Mouse (Mus musculus) right cerebral cortex, adult 18-20 months (tissue): ENCODE measurements around the gene Traf6.
"Not testable (repeated sequence)": the region's sequence is repeated elsewhere in the genome, so short reads cannot be mapped to it uniquely, and the experiment has no call there.

Experiments
- DNase-seq: peaks from one replicate; pipeline ENCODE4 v3.0.0; 2022; ENCODE audit warnings: mixed read lengths

Traf6 gene

DNA sequence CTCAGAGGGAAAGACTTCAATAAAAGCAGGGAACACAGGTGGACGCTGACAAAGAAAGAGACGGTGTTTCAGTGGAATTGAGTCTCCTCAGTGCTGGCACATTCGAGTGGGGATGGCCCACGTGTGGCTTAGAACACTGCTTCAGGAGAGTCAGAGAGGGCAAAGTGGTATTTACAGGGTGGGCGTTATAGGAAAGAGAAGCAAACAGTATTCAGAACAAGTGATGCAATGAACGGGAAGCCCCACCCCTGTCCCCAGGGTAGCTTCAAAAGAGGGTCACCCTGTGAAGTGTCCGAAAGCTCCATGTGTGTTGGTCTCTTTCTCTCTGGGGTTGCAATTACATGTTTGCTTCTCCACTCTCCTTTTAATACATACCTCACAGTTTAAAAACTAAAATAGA is 17.4 kb downstream of the Traf6 start:
- DNase-seq: no peak

DNA sequence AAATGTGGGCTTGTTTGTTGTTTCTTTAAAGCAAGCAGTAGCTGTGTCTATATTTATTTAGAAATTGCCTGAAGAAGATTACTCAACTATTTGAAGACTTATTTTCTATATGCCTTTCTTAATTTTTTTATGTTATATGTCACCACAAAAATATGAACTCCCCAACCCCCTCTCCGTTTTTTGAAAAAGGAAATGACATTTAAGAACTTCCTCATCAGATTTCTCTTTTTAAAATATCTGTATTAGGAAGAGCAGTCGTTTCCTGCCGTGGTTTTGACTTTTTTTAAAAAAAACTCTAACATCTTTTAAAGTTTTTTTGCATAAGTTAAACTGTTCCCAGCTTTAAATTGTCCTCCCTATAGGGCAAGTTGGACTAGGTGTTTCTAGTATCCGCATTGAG is 21.1 kb downstream of the Traf6 start:
- DNase-seq: no peak

DNA sequence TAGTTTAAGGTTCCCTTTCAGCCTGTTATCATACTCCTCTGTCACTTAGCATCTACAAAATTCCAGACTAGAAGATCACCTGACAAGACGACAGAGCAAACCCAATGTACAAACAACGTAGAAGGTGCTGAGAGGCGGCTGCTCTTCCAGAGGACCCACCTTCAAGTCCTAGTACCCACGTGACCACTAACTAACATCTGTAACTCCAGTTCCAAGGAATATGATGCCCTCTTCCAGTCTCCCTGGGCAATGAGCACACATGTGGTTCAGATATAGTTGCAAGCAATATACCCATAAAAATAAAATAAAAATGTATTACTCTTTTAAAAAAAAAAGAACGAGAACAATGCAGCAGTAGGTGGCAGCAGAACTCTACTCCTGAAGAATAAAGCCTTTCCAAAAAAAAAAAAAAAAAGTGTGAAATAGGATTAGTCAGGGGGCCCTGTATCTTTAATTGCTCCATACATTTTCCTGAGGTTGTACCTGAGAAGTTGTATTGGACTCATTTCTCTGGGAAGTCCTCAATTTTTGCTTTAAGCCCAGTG is 27.8 kb downstream of the Traf6 start:
- DNase-seq: no peak

DNA sequence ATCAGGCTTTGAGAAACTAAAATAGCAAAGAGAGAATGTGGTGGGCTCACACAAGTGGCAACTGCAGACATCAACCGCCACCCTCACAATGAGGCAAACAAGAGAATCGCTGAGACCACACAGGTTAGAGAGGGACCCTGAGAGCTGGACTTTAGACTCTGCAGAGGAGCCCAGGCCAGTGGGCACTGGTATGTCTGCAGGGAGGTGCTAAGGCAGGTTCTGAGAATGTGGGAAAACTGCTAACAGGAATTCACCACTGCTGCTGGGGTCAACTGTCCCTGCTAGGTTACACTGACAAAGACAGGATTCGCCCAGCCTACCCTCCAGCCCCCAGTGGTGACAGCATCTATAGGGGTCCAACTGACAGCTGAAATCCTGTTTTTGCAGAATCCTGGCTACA is 33.4 kb downstream of the Traf6 start:
- DNase-seq: no peak

DNA sequence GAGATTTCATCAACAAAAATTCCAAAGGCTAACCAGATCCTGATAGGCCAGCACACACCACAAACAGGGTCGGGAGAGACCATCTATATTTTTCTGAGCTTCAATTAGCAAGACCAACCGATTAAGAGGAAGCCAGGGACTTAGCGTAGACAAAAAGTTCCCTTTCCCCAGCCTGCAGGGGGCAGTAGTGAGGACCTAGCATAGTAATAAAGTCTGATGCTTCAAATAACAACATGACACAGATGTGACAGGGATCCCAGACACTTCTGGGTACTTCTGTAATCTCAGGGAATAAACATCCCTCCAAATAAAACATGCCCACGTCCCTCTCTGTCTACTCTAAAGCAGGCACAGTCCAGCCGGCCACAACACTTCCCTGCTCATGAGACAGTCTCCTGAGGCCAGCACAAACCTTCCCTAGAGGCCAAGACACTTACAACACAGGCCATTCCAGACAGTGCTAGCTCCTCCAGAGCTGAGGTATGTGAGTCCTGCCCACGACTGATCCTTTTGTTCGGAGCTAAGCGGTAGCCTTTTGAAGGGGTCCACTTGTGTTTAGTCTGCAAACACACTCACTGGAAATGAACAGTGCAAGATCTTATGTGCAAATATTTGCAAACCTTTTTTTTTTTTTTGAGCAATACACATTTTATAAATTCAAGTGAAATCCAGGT is 37.6 kb downstream of the Traf6 start:
- no peak for DNase-seq

DNA sequence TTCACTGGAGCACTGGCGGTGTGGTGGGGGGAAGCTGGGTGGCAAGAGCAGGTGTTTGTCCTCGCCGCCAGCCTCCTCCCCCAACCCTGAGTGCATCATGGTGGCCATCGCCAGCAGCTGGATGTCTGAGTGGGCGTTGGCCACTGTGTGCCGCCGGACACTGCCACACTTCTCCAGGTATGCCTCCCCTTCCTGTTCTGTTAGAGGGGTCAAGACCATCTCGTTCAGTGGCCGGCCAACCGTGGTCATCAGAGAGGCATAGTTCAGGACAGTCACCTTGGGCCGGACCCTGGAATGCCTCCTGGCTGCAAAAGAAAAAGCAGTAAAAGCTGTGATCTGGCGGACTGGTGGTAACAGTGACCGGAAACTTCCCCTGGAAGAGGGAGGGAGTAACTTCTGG is 38.9 kb downstream of the Traf6 start:
- no peak for DNase-seq

DNA sequence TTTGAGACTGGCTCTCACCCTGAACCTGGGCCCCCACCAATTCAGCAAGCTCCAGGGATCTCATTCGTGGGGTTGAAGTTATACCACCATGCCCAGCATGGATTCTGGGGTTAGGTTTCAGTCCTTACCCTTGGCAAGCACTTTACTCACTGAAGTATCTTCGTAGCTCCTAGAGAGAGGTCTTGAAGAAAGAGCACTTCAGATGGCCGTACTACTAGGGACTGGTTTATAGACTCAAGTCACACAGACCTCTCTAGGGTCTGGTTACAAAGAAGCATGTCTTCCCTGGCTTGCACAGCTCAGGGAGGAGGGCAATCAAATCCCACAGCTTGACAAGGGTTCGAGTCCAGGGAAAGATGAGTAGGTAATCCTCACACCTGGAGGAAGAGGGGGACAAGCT is 43.6 kb downstream of the Traf6 start:
- no peak for DNase-seq

DNA sequence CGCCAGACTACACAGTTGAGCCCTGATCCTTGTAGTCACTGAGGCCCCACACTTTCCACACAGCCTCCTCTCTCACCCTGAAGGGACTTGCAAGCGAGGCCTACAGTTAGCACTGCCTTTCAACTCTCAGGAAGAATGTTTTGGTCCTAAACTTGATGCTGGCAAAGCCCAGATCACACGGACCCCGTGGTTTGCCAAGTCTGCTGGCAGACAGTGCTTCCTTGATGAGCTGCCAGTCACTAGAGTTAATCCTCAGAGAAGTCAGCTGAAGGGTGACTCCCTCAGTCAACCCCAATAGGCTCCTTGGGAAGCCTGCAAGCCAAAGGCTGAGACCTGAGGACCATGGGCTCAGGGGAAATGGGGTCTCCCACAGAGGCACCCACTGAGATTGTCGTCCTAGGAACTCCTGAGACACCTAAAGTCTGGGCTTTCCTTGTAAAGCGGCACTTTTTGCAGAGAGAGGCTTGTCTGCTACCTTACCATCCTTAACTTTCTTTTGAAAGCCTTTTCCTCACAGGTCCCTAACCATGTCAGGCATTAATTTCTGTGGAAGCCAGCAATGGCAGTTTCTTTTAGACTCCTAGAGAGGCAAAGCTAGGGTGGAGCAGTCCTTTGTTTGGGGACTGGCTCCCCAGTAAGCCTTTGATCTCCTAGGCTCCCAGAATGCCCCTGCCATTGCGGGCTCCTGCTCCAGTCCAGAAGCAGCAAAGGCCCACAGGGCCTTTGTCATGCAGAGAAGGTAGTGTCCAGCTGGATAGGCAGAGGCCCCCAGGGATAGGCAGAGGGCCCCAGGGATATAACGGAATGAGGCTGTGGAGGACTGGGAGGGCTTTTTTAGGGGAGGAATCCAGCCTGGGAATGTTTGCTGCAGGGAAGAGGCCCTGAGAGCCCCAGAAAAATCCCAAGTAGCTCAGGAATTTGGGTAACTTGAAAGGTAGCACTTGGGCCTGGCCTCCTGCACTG is 44.4 kb downstream of the Traf6 start:
- peak; percentile 8 for DNase-seq

DNA sequence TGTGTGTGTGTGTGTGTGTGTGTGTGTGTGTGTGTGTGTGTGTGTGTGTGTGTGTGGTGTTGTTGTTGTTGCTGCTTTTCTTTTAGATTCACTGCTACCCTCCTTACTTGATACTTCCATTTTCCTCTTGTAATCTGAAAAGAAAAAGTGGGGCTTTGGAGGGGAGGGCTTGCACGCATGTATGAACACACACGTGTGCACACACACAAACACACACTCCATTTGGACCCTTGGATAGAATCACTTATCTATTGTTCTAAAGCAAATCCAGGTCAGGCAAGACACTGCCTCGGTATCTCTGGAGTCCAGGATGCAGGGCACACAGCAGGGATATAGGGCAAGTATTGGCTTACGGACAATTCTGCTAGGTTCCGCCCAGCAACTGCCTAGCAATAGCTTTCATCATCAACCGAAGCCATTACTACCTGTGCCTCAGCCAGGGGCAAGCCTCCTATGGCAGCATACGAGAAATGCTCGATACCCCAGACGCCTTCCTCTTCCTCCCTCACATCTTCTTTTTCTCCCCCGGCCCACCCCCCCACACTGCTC is 45.2 kb downstream of the Traf6 start:
- DNase-seq: no peak

DNA sequence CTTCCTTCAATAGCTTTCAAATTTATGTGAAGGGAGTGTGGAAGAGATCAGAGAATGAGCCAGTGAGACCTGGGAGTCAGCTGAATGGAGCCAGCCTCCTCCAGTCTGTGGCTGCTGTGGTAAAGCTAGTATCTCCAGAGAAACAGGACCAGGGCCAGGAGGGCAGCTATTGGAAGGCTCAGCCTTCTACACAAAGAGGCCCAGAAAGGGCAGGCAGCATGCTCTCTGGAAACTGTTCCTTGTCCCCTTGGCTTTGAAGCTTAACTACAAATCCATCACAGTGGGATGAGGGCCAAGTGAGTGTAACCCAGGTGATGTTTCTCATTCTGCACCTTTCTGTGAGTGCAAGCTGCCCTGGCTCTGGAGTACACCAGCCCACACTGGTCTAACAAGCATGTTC is 49.6 kb downstream of the Traf6 start:
- DNase-seq: no peak

DNA sequence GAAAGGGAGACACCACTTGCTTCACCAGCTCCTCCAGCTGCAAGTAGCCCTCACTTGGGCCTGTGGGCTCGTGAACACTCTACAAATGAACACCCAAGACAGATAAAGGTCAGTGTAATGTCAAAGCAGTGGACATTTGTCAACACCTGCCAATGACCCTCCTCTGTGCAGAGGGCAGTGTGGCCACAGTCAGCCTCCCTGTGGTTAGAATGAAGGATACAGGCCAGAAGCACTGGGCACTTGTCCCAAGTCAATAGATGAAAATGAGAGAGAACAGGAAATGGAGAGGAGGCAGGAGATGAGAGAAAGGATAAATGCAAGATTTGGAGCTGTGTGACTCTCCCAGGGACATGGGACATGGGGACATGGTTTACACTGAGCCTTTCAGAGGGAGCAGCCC is 51.2 kb downstream of the Traf6 start:
- DNase-seq: no peak

DNA sequence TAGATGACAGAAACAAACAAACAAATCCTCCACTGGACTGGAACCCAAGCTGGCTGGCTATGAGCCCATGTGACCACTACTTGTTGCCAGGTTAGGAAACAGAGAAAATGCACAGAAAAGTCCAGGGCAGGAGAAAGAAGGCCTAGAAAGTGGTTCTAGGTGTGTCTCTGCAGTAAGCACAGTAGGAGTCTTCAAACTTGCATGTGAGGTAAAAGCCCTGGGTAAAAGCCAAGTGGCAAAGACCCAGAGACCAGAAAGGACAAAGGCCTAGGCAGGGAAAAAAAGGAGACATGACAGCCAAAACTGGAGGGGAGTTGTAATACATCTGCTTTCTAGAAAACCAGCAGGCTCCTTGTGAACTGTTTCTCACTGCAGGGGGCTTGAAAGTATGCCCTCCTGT is 52.7 kb downstream of the Traf6 start:
- no peak for DNase-seq

DNA sequence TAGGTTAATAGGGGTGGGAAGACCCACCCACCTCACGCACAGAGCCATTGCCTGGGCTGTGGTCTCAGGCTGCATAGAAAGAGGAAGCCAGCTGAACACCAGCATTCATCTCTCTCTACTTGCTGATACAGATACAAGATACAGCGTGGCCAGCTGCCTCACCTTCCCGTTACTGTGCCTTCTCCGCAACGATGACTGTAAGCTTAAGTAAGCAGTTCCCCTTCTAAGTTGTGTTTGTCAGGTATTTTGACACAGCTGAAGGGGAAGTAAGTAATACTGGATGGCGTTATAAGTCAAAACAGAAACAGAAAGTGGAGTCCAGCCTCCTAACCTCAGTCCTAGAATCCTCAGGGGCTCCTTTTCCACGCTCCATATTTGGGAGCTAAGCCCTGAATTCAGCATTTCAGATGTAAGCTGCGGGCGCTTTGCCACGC is 54.6 kb downstream of the Traf6 start:
- DNase-seq: no peak

DNA sequence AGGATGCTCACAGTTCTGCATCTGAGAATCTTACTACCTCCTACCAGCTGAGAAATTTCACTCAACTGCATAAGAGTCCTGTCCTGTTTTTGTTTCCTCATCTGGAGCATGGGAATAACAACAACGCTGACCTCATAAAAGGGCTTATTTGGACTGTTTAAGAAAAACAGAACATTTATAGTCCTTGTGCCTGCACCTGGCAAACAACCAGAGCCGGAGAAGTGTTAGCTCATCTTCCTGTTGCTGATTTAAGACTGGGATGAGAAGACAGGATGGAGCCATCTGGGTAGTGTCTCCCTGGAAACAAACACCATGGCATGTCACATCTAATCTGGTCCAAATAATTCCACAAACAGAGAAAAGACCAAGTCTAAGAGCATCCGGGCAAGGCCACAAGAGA is 55.3 kb downstream of the Traf6 start:
- peak; percentile 19 for DNase-seq

DNA sequence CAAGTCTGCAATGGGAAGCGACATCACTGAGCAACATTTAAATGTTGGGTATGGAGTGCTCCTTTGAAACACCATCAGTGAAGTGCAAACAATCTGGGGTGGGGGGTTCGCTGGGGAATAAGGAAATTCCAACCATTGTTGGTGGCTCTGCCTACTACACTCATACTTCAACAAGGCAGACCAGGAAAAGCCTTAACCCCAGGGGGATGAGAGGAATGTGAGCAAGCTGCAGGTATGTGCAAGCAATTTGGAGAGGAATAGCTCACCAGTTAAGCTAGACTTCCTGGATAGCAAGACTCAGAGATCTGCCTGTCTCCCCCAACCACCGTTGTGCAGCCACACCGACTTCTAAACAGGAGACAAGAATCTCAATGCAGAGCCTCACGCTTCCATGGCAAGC is 61.7 kb downstream of the Traf6 start:
- no peak for DNase-seq

DNA sequence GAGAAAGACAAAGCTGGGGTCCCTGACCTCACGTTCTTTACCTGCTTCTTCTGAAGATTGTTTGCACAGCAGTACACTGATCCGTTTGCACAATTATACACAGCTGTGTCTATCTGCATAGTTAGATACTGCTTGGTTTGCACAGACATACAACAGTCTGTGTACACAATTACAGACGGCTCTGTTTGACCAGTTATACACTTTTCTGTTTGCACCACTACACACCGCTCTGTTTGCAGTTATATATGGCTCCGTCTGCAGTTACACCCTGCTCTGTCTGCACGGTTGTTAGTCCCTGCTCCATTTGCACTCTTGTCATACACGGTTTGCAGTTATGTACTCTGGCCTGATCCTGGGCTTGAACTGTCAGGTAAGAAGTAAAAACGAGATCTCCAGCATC is 63.4 kb downstream of the Traf6 start:
- no peak for DNase-seq

DNA sequence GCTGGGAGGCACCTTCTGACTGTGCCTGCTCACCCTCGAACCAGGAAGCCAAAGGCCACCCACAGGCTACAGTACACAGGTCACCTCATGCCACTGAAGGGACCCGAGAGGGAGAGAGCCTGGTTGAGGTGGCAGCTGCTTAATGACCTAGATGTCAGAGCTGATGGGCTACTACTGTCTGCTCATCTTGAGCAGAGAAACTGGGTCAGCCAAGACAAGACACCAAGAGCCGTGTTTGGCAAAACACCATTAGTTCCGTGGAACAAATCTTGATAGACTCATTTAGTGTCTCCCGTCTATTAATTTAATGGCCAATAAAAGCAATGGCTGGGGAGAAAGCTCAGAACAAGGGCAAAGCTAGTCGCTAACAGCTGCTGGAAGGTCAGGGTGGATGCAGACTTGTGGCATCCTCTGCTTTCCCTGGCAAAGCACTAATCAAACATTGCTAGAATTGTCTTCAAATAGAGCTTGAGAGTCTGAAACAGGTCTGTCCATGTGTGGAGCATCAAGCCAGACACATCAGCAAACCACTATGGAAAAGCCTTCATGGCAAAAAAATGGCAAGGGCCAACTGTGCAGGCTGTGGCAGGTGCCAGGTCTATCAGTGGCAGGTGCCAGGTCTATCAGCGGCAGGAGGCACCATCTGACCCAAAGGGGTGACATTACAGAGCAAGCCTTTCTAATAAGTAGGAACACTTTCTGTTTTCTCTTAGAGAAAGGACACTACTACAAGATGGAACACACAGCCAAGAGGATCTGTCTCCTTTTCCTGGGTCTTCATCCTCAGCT is 64.0 kb downstream of the Traf6 start:
- no peak for DNase-seq

DNA sequence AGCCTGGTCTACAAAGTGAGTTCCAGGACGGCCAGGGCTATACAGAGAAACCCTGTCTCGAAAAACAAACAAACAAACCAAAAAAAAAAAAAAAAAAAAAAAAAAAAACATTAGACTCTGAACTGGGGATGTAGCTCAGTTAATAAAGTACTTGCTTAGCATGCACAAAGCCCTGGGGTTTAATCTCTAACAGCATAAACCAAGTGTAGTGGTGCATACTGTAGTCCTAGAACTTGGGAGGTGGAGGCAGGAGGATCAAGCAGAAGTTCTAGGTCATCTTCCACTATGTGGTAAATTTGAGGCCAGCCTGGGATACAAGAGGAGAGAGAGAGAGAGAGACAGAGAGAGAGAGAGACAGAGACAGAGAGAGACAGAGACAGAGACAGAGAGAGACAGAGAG is 67.4 kb downstream of the Traf6 start:
- not testable (repeated sequence) for DNase-seq

DNA sequence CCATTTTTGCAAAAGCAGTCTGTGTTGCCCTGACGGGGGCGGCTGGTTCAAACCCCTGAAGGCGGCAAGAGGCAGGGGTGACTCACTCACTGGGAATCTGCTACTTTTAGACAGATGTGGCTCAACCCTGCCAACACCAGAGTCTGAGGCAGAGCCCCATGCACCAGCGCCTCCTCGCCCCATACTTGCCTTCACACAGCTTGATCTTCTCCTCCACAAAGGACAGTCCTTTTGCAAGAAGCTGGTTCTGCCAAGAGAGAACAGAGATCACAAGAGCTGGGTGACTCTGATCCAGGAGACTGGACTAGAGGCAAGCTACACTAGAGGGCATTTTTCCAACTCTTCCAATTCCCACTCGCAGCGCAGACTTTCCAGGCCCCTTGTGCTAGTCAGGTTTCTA is 68.3 kb downstream of the Traf6 start:
- DNase-seq: no peak
